Mouse (Mus musculus) thymus, adult 2 months (tissue): ENCODE results near the gene 2610028H24Rik.

Source experiments
- CTCF ChIP-seq: fragments of 200-500 bp; IDR thresholded peaks from 2 replicates; pipeline ENCODE4 v1.5.1; 2012; ENCODE audit warnings: mild to moderate bottlenecking, control low read depth, low read length, moderate library complexity, borderline replicate concordance; ENCODE audit not compliant: control insufficient read depth, poor library complexity, insufficient read depth; ENCODE audit errors: extremely low read depth
- POLR2A ChIP-seq: fragments of 200-500 bp; IDR thresholded peaks from 2 replicates; pipeline ENCODE4 v1.6.1; 2012; ENCODE audit warnings: mild to moderate bottlenecking, low read length, control low read depth, moderate library complexity; ENCODE audit not compliant: control insufficient read depth, poor library complexity, insufficient read depth; ENCODE audit errors: extremely low read depth

DNA sequence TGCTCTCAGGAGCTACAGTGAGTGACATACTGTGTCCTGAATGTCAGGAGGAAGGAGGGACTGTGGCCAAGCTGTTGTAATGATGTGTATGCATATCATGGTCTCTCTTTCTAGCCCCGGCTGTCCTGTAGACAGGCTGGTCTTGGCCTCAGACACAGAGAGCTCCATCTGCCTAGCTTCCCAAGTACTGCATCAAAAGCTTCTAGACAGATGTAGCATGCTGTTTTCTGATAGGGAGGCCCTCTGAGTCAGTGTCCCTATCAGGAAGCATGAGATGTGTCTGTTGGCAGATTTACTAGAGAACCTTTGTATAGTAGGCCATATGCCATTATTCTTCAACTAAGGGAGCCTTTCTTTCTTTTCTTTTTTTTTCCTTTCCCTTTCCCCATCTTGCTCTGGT lies 44.6 kb downstream of the 2610028H24Rik start:
- TF ChIP-seq CTCF (no peak), POLR2A (no peak)
